Comparison of ENCODE assay signal across 10 mouse cellular contexts in the genomic region with DNA sequence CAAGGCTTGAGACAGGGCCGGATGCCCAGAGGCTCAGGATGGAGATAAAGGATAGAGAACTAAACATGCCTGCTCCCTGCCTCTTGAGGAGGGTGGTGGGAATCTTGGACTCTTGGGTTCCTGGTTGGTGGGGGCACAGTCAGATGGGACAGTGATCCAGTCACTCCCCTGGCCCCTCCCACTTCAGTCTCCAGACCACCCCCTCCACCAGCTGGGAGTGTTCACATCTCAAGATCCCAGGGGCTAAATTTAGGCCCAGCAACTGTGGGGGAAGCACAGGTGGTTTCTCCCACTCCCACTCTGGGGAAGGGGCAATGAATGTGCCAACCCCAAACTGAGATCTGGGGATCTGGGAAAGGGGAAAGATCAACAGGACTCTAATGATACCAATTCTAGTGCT. TPM values are rescaled to one million over a fixed set of nuclear protein-coding genes. Genes with fewer than 3 reads are reported as not detected.
DNase-seq lines count a peak whose midpoint lies in the region; ATAC-seq and TF ChIP-seq lines count a peak whose summit lies in the region.
"Had no signal": no experiment of that assay in that cellular context is flagged by ENCODE, and none has a peak within 500 bp of the region (broad histone marks: within the 10 kb centered on the region; RNA-seq: fewer than 3 reads in every experiment).

No protein-coding gene starts in this region.

- H3K4me2 ChIP-seq in intestine, embryonic 15.5 days (replicated peaks): peak overlapping the region; percentile 95
- peak overlapping the region; percentile 96 for H3K4me2 ChIP-seq in liver, postnatal 0 days (ENCODE audit: low read depth, low read length)

- H3K27ac ChIP-seq in embryonic facial prominence, embryonic 10.5 days (replicated peaks): peak overlapping the region; percentile 26
- H3K27ac ChIP-seq in intestine, embryonic 15.5 days: peak overlapping the region; percentile 88
- H3K27ac ChIP-seq in liver, postnatal 0 days (ENCODE audit: low read depth): peak overlapping the region; percentile 93

- WGBS in embryonic facial prominence, embryonic 10.5 days: 17% methylated on average over 1 of the region's 1 CpGs
- WGBS in intestine, embryonic 15.5 days: 11% methylated on average over 1 of the region's 1 CpGs
- WGBS in liver, postnatal 0 days (ENCODE audit: insufficient replicate concordance): 21% methylated on average over 1 of the region's 1 CpGs

- H3K4me1 ChIP-seq in embryonic facial prominence, embryonic 10.5 days: peaks cover 60% of the 10 kb centered on the region
- H3K4me1 ChIP-seq in intestine, embryonic 15.5 days (replicated peaks): peaks cover 23% of the 10 kb centered on the region
- H3K4me1 ChIP-seq in liver, postnatal 0 days (ENCODE audit: insufficient read depth): peaks cover 4% of the 10 kb centered on the region; the same call in 1 of the 2 replicates

- H3K9ac ChIP-seq in intestine, embryonic 15.5 days: peak overlapping the region; percentile 66
- peak overlapping the region; percentile 67 for H3K9ac ChIP-seq in liver, postnatal 0 days (replicated peaks)

- DNase-seq in kidney, adult 9 months: peak; percentile 52
- DNase-seq in kidney, postnatal 4 days: no peak
- DNase-seq in embryonic facial prominence, embryonic 10.5 days (ENCODE audit: low spot score): no peak
- DNase-seq in liver, postnatal 0 days: no peak
- no peak for DNase-seq in urinary bladder, postnatal 36 days (ENCODE audit: low spot score in 2 of 2)
- DNase-seq in layer of hippocampus, adult 11-12 months (ENCODE audit: low spot score): no peak
- no peak for DNase-seq in gastrocnemius, adult 8-10 months (ENCODE audit: low spot score in 2 of 2)
- DNase-seq: adrenal gland, postnatal 14 days had no signal

- ATAC-seq in intestine, embryonic 15.5 days: peak; percentile 5; the same call in 1 of the 2 replicates
- peak; percentile 31 for ATAC-seq in liver, postnatal 0 days

- TF ChIP-seq EP300 in liver, postnatal 0 days (IDR thresholded peaks at IDR 0.05; ENCODE audit: low read depth): no peak

- no peaks in the 10 kb centered on the region for H3K9me3 ChIP-seq in embryonic facial prominence, embryonic 10.5 days
- H3K9me3 ChIP-seq in intestine, embryonic 15.5 days: no peaks in the 10 kb centered on the region
- no peaks in the 10 kb centered on the region for H3K9me3 ChIP-seq in liver, postnatal 0 days (ENCODE audit: low read length)
- H3K9me3 ChIP-seq: G1E had no signal

- H3K36me3 ChIP-seq in embryonic facial prominence, embryonic 10.5 days (replicated peaks): no peaks in the 10 kb centered on the region
- no peaks in the 10 kb centered on the region for H3K36me3 ChIP-seq in intestine, embryonic 15.5 days
- no peaks in the 10 kb centered on the region for H3K36me3 ChIP-seq in liver, postnatal 0 days (replicated peaks; ENCODE audit: insufficient read depth, low read length)
- H3K36me3 ChIP-seq: G1E had no signal

- H3K4me3 ChIP-seq in embryonic facial prominence, embryonic 10.5 days: peak overlapping the region; percentile 71
- peak overlapping the region; percentile 71 for H3K4me3 ChIP-seq in intestine, embryonic 15.5 days (replicated peaks)
- H3K4me3 ChIP-seq in liver, postnatal 0 days (ENCODE audit: low read depth, low read length): peak overlapping the region; percentile 79

- no peak for TF ChIP-seq CTCF in liver, postnatal 0 days (IDR thresholded peaks at IDR 0.05; ENCODE audit: low read depth)

- peaks cover 66% of the 10 kb centered on the region for H3K27me3 ChIP-seq in embryonic facial prominence, embryonic 10.5 days (replicated peaks; ENCODE audit: low read depth, poor library complexity, severe bottlenecking)
- peaks cover 22% of the 10 kb centered on the region for H3K27me3 ChIP-seq in intestine, embryonic 15.5 days (replicated peaks)
- peaks cover 40% of the 10 kb centered on the region for H3K27me3 ChIP-seq in liver, postnatal 0 days (ENCODE audit: insufficient read depth, low read length)

RNA-seq across cellular contexts. Expression of a gene that starts 1.3 kb away (rescaled TPM):
- polyA plus RNA-seq in embryonic facial prominence, embryonic 10.5 days (2016; fragmentation: Nextera tagmentation; extraction: Ambion mirVana): 11.9 and 12.2 TPM in 2 replicates
- 30.5 and 31.5 TPM in 2 replicates for polyA plus RNA-seq in intestine, embryonic 15.5 days (2015; fragmentation: Nextera tagmentation; extraction: Ambion mirVana)
- 7.3 and 7.8 TPM in 2 replicates for polyA plus RNA-seq in liver, postnatal 0 days (2015; fragmentation: Nextera tagmentation; extraction: Ambion mirVana)
- total RNA-seq in gastrocnemius, adult 8-10 months (2022): 1 to 10 TPM; 2.1 to 2.7 (median 2.2) TPM

RNA-seq across cellular contexts. Expression of a gene that starts 22.3 kb away (rescaled TPM):
- polyA plus RNA-seq in embryonic facial prominence, embryonic 10.5 days (2016; fragmentation: Nextera tagmentation; extraction: Ambion mirVana): 274 and 287 TPM in 2 replicates
- polyA plus RNA-seq in intestine, embryonic 15.5 days (2015; fragmentation: Nextera tagmentation; extraction: Ambion mirVana): 205 and 210 TPM in 2 replicates
- 81.9 and 85.1 TPM in 2 replicates for polyA plus RNA-seq in liver, postnatal 0 days (2015; fragmentation: Nextera tagmentation; extraction: Ambion mirVana)
- 10 to 100 TPM; 29.0 to 39.9 (median 33.1) TPM for total RNA-seq in gastrocnemius, adult 8-10 months (2022)

RNA-seq across cellular contexts. Expression of a gene that starts 38.4 kb away (rescaled TPM):
- polyA plus RNA-seq in embryonic facial prominence, embryonic 10.5 days (2016; fragmentation: Nextera tagmentation; extraction: Ambion mirVana): 566 and 582 TPM in 2 replicates
- 693 and 768 TPM in 2 replicates for polyA plus RNA-seq in intestine, embryonic 15.5 days (2015; fragmentation: Nextera tagmentation; extraction: Ambion mirVana)
- 469 and 517 TPM in 2 replicates for polyA plus RNA-seq in liver, postnatal 0 days (2015; fragmentation: Nextera tagmentation; extraction: Ambion mirVana)
- total RNA-seq in gastrocnemius, adult 8-10 months (2022): 100 to 1,000 TPM; 166 to 361 (median 250) TPM

RNA-seq across cellular contexts. Expression of a gene that starts 39.0 kb away (rescaled TPM):
- polyA plus RNA-seq in embryonic facial prominence, embryonic 10.5 days (2016; fragmentation: Nextera tagmentation; extraction: Ambion mirVana): 3,494 and 3,561 TPM in 2 replicates
- polyA plus RNA-seq in intestine, embryonic 15.5 days (2015; fragmentation: Nextera tagmentation; extraction: Ambion mirVana): 3,667 and 3,915 TPM in 2 replicates
- polyA plus RNA-seq in liver, postnatal 0 days (2015; fragmentation: Nextera tagmentation; extraction: Ambion mirVana): 2,058 and 2,065 TPM in 2 replicates
- total RNA-seq in gastrocnemius, adult 8-10 months (2022): 1,000 to 10,000 TPM in 2 of 4 experiments, 100 to 1,000 TPM in 2; 907 to 1,327 (median 1,023) TPM

RNA-seq across cellular contexts. Expression of a gene that starts 40.6 kb away (rescaled TPM):
- polyA plus RNA-seq in embryonic facial prominence, embryonic 10.5 days (2016; fragmentation: Nextera tagmentation; extraction: Ambion mirVana): 15.9 and 17.4 TPM in 2 replicates
- polyA plus RNA-seq in intestine, embryonic 15.5 days (2015; fragmentation: Nextera tagmentation; extraction: Ambion mirVana): 14.5 and 15.2 TPM in 2 replicates
- polyA plus RNA-seq in liver, postnatal 0 days (2015; fragmentation: Nextera tagmentation; extraction: Ambion mirVana): 5.0 and 5.4 TPM in 2 replicates
- 1 to 10 TPM; 5.7 to 7.5 (median 6.7) TPM for total RNA-seq in gastrocnemius, adult 8-10 months (2022)

Comparison
In these comparisons a context has a peak if more than half of its experiments do, and no peak if none do; other contexts are left out.
1. H3K27ac ChIP-seq: peak in every context shown above with its lines; median percentile 93 in liver, postnatal 0 days; 88 in intestine, embryonic 15.5 days; 26 in embryonic facial prominence, embryonic 10.5 days.